Comparison of ENCODE assay signal across 12 mouse cellular contexts in the genomic region with DNA sequence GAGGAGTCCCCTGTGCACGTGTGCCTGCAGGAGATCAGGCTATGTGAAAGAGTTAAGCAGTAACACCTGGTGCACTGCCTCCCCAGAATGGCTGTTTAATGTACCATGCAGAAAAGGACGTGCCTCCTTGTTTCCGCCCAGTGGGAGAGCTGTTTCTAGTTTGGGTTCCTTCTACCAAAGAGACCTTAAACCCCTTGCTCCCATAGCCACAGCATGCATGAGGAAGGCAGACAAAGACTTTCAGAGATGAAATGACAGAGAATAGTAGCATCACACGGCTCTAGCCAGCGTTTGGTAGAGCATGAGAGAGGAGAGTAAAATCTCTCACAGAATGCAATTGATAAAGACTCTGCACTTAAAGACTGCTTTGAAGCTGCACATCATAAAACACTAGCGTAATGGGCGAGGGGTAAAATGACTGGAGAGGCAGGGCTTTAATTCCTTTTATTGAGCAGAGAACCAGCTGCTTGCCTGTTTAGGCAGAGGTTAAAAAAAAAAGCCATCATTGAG.
DNase-seq lines count a peak whose midpoint lies in the region; ATAC-seq lines count a peak whose summit lies in the region.
"Had no signal": no experiment of that assay in that cellular context is flagged by ENCODE, and none has a peak within 500 bp of the region (broad histone marks: within the 10 kb centered on the region; RNA-seq: fewer than 3 reads in every experiment).

No protein-coding gene starts in this region.

- no peak overlapping the region for H3K9ac ChIP-seq in forebrain, embryonic 12.5 days
- H3K9ac ChIP-seq: liver, embryonic 14.5 days had no signal

- peak overlapping the region; percentile 10; the same call in 1 of the 2 replicates for H3K4me2 ChIP-seq in forebrain, embryonic 12.5 days
- H3K4me2 ChIP-seq: heart, embryonic 11.5 days had no signal

- H3K4me1 ChIP-seq in forebrain, embryonic 12.5 days, result peaks cover 10% of the 10 kb centered on the region

- DNase-seq in embryo, embryonic 11.5 days (ENCODE audit: low read depth, low spot score), result peak; percentile 35
- DNase-seq in kidney, postnatal 36 days, result peak; percentile 7 to 8
- peak; percentile 30 for DNase-seq in neural tube, embryonic 10.5 days (ENCODE audit: extremely low spot score, low spot score)
- DNase-seq in thymus, postnatal 10 days (ENCODE audit: low spot score in 2 of 2), result no peak
- no peak for DNase-seq in right cerebral cortex, adult 2 months (ENCODE audit: low spot score in 2 of 2)
- no peak for DNase-seq in urinary bladder, postnatal 25 days (ENCODE audit: low spot score)
- DNase-seq: right cerebral cortex, postnatal 4 days; thymus, adult 18-20 months had no signal

- no peak overlapping the region for H3K27ac ChIP-seq in forebrain, embryonic 12.5 days
- H3K27ac ChIP-seq: liver, embryonic 14.5 days had no signal

- no peaks in the 10 kb centered on the region for H3K27me3 ChIP-seq in forebrain, embryonic 12.5 days

- H3K9me3 ChIP-seq in forebrain, embryonic 12.5 days, result no peaks in the 10 kb centered on the region

- no peaks in the 10 kb centered on the region for H3K36me3 ChIP-seq in forebrain, embryonic 12.5 days (replicated peaks)

- peak; percentile 70; the same call in 1 of the 2 replicates for ATAC-seq in forebrain, embryonic 12.5 days (ENCODE audit: low FRiP score)
- ATAC-seq: activated CD4-positive, CD25-positive, alpha-beta regulatory T cell, adult 4 months had no signal

- WGBS in forebrain, embryonic 12.5 days, result 15% methylated on average over 7 of the region's 7 CpGs

- no peak overlapping the region for H3K4me3 ChIP-seq in forebrain, embryonic 12.5 days (replicated peaks)

Comparison
In these comparisons a context has a peak if more than half of its experiments do, and no peak if none do; other contexts are left out.
1. DNase-seq: peak in embryo, embryonic 11.5 days (single experiment), kidney, postnatal 36 days (2 of 2) and neural tube, embryonic 10.5 days (single experiment); none in thymus, postnatal 10 days (0 of 2), right cerebral cortex, adult 2 months (0 of 2) and urinary bladder, postnatal 25 days (single experiment).